Mouse (Mus musculus): ENCODE results near the gene Cript.
"Not testable (repeated sequence)": the region's sequence is repeated elsewhere in the genome, so short reads cannot be mapped to it uniquely, and the experiment has no call there.

Cript gene

GRCm38 (mm10) chr17:87050469-87051175 lies 25.3 kb downstream of the Cript start:
- DNase-seq (ENCODE audit: low spot score in 2 of 2): no peak

- DNase-seq (ENCODE audit: low spot score in 2 of 2): no peak
Observed at GRCm38 (mm10) chr17:87051652-87052051, 26.3 kb downstream of the Cript start.

GRCm38 (mm10) chr17:87052432-87052831 lies 27.1 kb downstream of the Cript start:
- DNase-seq (ENCODE audit: low spot score in 2 of 2): no peak

- no peak for DNase-seq (ENCODE audit: low spot score in 2 of 2)
Observed at GRCm38 (mm10) chr17:87053921-87054320, 28.6 kb downstream of the Cript start.

- DNase-seq (ENCODE audit: low spot score in 2 of 2): no peak
Observed at GRCm38 (mm10) chr17:87055051-87055459, 29.7 kb downstream of the Cript start.

GRCm38 (mm10) chr17:87055663-87056062 lies 30.3 kb downstream of the Cript start:
- no peak for DNase-seq (ENCODE audit: low spot score in 2 of 2)

- no peak for DNase-seq (ENCODE audit: low spot score in 2 of 2)
Observed at GRCm38 (mm10) chr17:87056761-87057160, 31.4 kb downstream of the Cript start.

- DNase-seq (ENCODE audit: low spot score in 2 of 2): no peak
Observed at GRCm38 (mm10) chr17:87057486-87058266, 32.3 kb downstream of the Cript start.

GRCm38 (mm10) chr17:87062639-87063038 lies 37.3 kb downstream of the Cript start:
- DNase-seq (ENCODE audit: low spot score in 2 of 2): no peak

- DNase-seq (ENCODE audit: low spot score in 2 of 2): no peak
Observed at GRCm38 (mm10) chr17:87063461-87063860, 38.1 kb downstream of the Cript start.

- peak; percentile 12 to 17 for DNase-seq (ENCODE audit: low spot score in 2 of 2)
Observed at GRCm38 (mm10) chr17:87063969-87064368, 38.6 kb downstream of the Cript start.

- DNase-seq (ENCODE audit: low spot score in 2 of 2): no peak
Observed at GRCm38 (mm10) chr17:87068997-87069396, 43.6 kb downstream of the Cript start.

- DNase-seq (ENCODE audit: low spot score in 2 of 2): not testable (repeated sequence)
Observed at GRCm38 (mm10) chr17:87072183-87072582, 46.8 kb downstream of the Cript start.

GRCm38 (mm10) chr17:87072766-87073440 lies 47.6 kb downstream of the Cript start:
- DNase-seq (ENCODE audit: low spot score in 2 of 2): no peak

- DNase-seq (ENCODE audit: low spot score in 2 of 2): no peak
Observed at GRCm38 (mm10) chr17:87073470-87073869, 48.1 kb downstream of the Cript start.

GRCm38 (mm10) chr17:87078217-87078616 lies 52.9 kb downstream of the Cript start:
- DNase-seq (ENCODE audit: low spot score in 2 of 2): not testable (repeated sequence)

GRCm38 (mm10) chr17:87080724-87081123 lies 55.4 kb downstream of the Cript start:
- DNase-seq (ENCODE audit: low spot score in 2 of 2): no peak

GRCm38 (mm10) chr17:87082547-87082946 lies 57.2 kb downstream of the Cript start:
- DNase-seq (ENCODE audit: low spot score in 2 of 2): no peak

GRCm38 (mm10) chr17:87083671-87084070 lies 58.3 kb downstream of the Cript start:
- DNase-seq (ENCODE audit: low spot score in 2 of 2): no peak

Measured in thymus, postnatal 10 days (tissue).